Mouse (Mus musculus): ENCODE measurements around the gene Rap1a.

GRCm38 (mm10) chr3:105803600-105803999, 2.5 kb upstream of the Rap1a start:
- TF ChIP-seq CEBPB (IDR thresholded peaks at IDR 0.05; ENCODE audit: insufficient read depth, poor library complexity, severe bottlenecking) (no peak), POLR2A (IDR thresholded peaks at IDR 0.05; ENCODE audit: insufficient read length, low read depth) (no peak), REST (IDR thresholded peaks at IDR 0.05; ENCODE audit: insufficient read depth, insufficient read length) (no peak), E2F4 (IDR thresholded peaks at IDR 0.05; ENCODE audit: insufficient read depth) (no peak)
